Mouse (Mus musculus): Measurements from ENCODE around the gene Dusp3. TPM values are rescaled to one million over a fixed set of nuclear protein-coding genes. Genes with fewer than 3 reads are reported as not detected.

The Dusp3 gene
- polyA plus RNA-seq, 1 experiment from 2014 or later = 11.2 TPM

DNA sequence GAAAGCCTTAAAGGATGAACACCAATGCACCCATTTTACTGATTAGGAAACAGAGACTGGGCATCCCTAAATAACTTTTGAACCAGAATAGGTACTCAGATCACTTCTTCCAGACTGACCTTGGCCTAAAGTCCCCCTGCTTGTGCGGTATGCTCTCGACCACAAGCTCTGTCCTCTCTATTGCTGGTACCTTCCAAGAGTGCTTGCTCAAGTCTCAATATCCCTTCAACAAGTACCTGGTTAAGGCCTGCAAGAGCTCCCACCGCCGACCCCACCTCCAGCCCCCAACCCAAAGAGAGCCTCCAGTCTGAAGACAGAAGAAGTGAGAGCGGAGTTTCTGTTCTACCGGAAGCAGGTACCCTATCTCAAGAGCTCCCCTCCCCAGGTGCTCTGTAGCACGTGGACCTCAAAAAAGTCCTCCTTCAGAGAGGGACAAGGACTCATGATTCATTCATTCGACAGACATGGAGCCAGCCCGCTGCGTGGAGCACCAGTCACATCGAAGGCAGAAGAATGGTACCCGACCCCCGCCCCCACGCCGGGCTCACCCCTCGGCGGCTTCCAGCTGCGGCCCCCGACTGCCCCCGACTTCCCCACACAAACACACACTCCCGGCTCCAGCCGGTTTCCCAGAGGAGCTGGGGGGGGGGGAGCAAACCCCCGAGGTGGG lies 39.3 kb upstream of the Dusp3 start:
- H3K4me1 ChIP-seq (replicated peaks) = peaks cover 21% of the 10 kb centered on the region
- H3K4me3 ChIP-seq (replicated peaks) = peak overlapping the region; percentile 60
- peak overlapping the region; percentile 66 for H3K27ac ChIP-seq
- peak overlapping the region; percentile 74 for H3K9ac ChIP-seq (replicated peaks)
- no peak for ATAC-seq (ENCODE audit: insufficient number of reproducible peaks, insufficient read depth, low FRiP score, low TSS enrichment, low read depth)
- H3K27me3 ChIP-seq = no peaks in the 10 kb centered on the region
- no peaks in the 10 kb centered on the region for H3K9me3 ChIP-seq
- H3K4me2 ChIP-seq = peak overlapping the region; percentile 90
- 2% methylated on average over 23 of the region's 23 CpGs for WGBS
- H3K36me3 ChIP-seq = peaks cover 21% of the 10 kb centered on the region

DNA sequence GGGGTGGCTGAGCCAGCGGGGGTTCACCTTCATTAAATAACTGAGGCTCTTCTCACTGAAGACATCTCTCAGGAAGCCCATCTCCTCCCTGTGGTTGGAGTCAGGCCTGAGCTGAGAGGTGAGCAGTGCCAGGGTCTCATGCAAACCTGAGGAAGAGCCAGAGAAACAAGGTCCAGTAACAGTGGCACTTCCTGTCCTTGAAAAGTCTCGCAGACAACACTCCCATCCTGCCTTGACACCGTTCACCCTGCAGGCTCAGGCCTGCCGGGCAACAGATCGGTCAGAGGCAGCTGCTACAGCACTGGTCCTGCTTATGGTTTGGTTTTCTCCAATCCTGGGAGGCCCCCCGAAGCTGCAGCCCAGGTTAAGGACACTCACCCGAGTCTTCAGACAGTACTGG lies 38.5 kb upstream of the Dusp3 start:
- no peaks in the 10 kb centered on the region for H3K27me3 ChIP-seq
- H3K4me2 ChIP-seq = peak overlapping the region; percentile 90
- H3K4me1 ChIP-seq (replicated peaks) = peaks cover 21% of the 10 kb centered on the region
- ATAC-seq (ENCODE audit: insufficient number of reproducible peaks, insufficient read depth, low FRiP score, low TSS enrichment, low read depth) = no peak
- H3K27ac ChIP-seq = no peak overlapping the region
- no peaks in the 10 kb centered on the region for H3K9me3 ChIP-seq
- 34% methylated on average over 7 of the region's 7 CpGs for WGBS
- H3K4me3 ChIP-seq (replicated peaks) = peak overlapping the region; percentile 60
- H3K36me3 ChIP-seq = peaks cover 21% of the 10 kb centered on the region
- H3K9ac ChIP-seq (replicated peaks) = no peak overlapping the region; the same call in 1 of the 2 replicates

DNA sequence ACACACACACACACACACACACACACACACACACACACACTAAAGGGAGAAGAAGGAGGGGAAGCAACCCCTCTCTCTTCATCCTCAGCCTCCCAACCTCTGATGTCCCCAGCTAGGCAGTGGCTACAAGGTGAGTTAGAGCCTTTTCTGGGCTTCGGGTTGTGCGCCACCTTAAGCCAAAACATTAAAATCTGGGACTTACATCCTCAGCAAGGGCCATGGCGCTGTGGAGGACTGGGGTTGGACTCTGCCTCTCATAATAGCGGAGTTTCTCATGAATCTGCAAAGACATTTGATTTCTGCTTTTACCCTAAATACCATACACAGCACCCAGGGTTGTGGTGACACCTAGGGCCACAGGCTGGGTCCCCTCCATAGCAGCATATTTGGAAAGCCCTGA lies 38.1 kb upstream of the Dusp3 start:
- peaks cover 25% of the 10 kb centered on the region for H3K36me3 ChIP-seq
- no peak overlapping the region for H3K27ac ChIP-seq
- no peak overlapping the region for H3K9ac ChIP-seq (replicated peaks)
- no peak for ATAC-seq (ENCODE audit: insufficient number of reproducible peaks, insufficient read depth, low FRiP score, low TSS enrichment, low read depth)
- H3K27me3 ChIP-seq = no peaks in the 10 kb centered on the region
- H3K4me2 ChIP-seq = peak overlapping the region; percentile 90; the same call in 1 of the 2 replicates
- peaks cover 21% of the 10 kb centered on the region for H3K4me1 ChIP-seq (replicated peaks)
- H3K4me3 ChIP-seq (replicated peaks) = no peak overlapping the region
- no peaks in the 10 kb centered on the region for H3K9me3 ChIP-seq
- 83% methylated on average over 4 of the region's 4 CpGs for WGBS

DNA sequence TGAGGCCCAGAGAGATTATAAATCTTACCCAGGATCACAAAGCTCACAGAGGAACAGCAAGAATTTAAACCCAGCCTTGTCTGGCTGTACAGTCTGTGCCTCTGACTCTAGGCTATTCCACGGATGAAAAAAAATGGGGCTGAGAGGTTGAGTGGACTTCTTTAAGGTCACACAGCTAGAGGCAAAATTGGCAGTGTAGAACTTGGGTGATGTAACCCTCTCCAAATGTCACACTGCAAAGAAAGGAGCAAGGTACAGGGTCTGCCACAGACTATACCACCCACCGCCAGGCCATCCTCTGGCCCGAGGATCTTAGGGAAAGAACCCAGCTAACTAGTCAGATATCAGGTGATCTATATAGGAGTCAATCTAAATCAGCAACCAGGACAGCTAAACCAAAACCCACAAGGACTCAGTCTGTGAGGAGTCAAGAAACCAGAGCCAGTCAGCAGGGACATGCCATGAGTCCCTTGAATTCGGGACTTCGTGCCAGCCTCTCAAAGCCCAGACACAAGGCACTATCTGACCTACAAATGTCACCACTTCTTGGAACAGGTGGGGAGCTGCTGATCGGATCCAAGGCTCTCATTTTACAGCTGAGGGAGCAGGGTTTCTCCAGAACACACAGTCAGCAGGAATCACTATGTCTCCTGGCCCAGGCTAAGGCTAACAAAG lies 37.4 kb upstream of the Dusp3 start:
- H3K27ac ChIP-seq = no peak overlapping the region
- no peaks in the 10 kb centered on the region for H3K9me3 ChIP-seq
- H3K4me1 ChIP-seq (replicated peaks) = peaks cover 21% of the 10 kb centered on the region
- no peak overlapping the region for H3K4me2 ChIP-seq
- H3K4me3 ChIP-seq (replicated peaks) = no peak overlapping the region
- WGBS = 84% methylated on average over 6 of the region's 6 CpGs
- no peak overlapping the region for H3K9ac ChIP-seq (replicated peaks)
- H3K27me3 ChIP-seq = no peaks in the 10 kb centered on the region
- H3K36me3 ChIP-seq = peaks cover 29% of the 10 kb centered on the region
- no peak for ATAC-seq (ENCODE audit: insufficient number of reproducible peaks, insufficient read depth, low FRiP score, low TSS enrichment, low read depth)

DNA sequence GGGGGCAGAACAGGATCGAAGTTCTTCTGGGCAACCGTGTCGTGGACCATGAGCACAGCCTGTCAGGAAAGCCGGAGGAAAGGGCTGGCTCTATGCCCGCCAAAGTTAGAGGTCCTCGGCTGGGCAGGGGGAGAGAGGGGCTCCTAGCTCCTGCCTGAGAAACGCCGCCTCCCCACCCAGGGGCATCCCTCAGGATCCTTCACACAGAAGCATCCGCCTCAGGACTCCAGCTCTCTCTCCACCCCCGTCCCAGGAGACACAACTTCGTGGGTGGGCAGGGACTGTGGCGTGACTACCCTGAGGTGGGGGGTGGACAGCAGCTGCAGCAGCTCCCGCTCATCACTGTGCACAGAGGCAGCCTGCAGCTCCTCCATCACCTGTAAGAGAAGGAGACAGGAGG lies 36.6 kb upstream of the Dusp3 start:
- WGBS = 86% methylated on average over 13 of the region's 13 CpGs
- Histone ChIP-seq H3K4me2 (no peak overlapping the region), H3K4me1 (replicated peaks) (peaks cover 21% of the 10 kb centered on the region), H3K36me3 (peaks cover 36% of the 10 kb centered on the region), H3K9me3 (no peaks in the 10 kb centered on the region), H3K27me3 (no peaks in the 10 kb centered on the region), H3K4me3 (replicated peaks) (no peak overlapping the region), H3K9ac (replicated peaks) (no peak overlapping the region), H3K27ac (no peak overlapping the region)
- ATAC-seq (ENCODE audit: insufficient number of reproducible peaks, insufficient read depth, low FRiP score, low TSS enrichment, low read depth) = no peak

DNA sequence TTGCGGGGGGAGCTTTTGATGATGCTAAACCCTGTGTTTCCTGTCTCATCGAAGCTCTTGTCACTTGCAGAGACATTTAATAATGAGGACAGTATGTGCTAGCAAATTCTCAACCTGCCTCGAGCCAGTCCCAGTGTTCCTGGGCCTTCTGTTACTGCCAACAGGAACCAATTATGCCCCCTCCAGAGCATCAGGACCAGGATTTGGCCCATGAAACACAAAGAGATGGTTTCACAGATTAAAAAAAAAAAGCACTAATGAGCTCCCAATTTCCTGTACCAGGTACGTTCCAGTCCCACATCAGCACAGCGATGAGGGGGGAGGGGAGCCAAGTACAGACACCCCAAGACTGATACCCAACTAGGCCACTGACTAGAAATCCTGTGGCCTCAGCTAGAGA lies 34.4 kb upstream of the Dusp3 start:
- Histone ChIP-seq H3K4me3 (replicated peaks) (no peak overlapping the region), H3K36me3 (peaks cover 50% of the 10 kb centered on the region)

DNA sequence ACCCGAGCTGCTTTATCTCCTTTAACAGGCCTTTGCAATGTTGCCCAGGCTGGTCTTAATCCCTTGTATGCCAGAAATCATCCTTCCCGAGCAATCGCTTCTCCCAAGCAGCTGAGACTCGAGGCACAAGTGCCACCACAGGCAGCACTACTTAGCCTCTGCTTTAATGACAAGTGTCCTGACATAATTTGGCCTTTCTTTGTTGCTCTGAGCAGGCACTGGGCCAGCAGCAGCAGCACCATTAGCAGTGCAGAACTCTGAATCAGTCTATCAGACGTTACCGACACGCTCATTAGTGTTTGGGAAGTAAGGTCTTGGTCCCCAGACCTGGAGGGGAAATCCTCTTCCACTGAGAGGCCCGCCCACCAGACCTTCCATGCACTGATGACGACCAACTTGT lies 32.9 kb upstream of the Dusp3 start:
- Histone ChIP-seq H3K27me3 (no peaks in the 10 kb centered on the region), H3K9ac (replicated peaks) (no peak overlapping the region), H3K36me3 (peaks cover 62% of the 10 kb centered on the region), H3K4me3 (replicated peaks) (no peak overlapping the region), H3K27ac (no peak overlapping the region), H3K4me2 (no peak overlapping the region), H3K9me3 (no peaks in the 10 kb centered on the region), H3K4me1 (replicated peaks) (peaks cover 6% of the 10 kb centered on the region)
- ATAC-seq (ENCODE audit: insufficient number of reproducible peaks, insufficient read depth, low FRiP score, low TSS enrichment, low read depth) = no peak
- WGBS = 79% methylated on average over 9 of the region's 9 CpGs

More for the DNA sequence above, 34.4 kb upstream of the Dusp3 start:
- peaks cover 12% of the 10 kb centered on the region for H3K4me1 ChIP-seq (replicated peaks)
- no peaks in the 10 kb centered on the region for H3K9me3 ChIP-seq
- H3K27me3 ChIP-seq = no peaks in the 10 kb centered on the region
- no peak for ATAC-seq (ENCODE audit: insufficient number of reproducible peaks, insufficient read depth, low FRiP score, low TSS enrichment, low read depth)
- WGBS = 53% methylated on average over 5 of the region's 5 CpGs
- no peak overlapping the region for H3K27ac ChIP-seq
- H3K9ac ChIP-seq (replicated peaks) = no peak overlapping the region
- H3K4me2 ChIP-seq = no peak overlapping the region

DNA sequence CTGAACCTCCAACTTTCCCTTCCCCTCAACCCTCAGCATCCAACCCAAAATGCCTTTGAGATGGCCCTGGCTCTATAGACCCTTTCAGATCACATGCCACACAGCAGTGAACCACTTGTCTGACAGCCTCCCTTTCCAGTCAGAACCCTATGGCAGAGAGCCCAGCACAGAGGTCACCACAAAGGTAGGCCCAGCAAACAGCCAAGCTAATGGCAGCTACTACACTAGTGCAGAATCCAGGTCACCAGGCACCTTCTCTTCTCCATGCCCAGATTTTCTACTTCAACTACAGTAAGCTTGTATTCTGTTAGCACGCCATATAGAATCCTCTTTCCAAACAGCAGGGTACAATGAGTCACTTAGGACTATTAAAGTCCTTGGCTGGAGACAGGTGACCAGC lies 29.3 kb upstream of the Dusp3 start:
- 88% methylated on average over 1 of the region's 1 CpGs for WGBS

DNA sequence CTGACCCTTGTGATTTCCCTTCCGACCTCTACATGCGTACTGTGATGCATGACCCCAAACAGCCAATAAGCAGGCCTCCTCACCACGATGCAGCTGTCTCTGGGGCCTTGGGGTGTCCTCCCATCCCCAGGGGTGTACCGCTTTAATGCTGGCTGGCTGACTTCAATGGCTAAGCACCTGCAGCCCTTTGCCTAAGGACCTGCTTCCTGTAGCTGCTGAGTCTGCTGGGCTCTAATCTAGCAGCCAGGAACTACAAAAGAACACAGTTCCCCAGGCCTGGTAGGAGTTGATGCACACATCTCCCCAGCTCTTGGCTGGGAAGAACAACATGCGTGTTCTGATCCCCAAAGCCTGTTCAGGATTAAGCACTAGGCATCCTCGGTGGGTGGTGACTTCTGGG lies 28.7 kb upstream of the Dusp3 start:
- WGBS = 63% methylated on average over 6 of the region's 6 CpGs
- Histone ChIP-seq H3K4me3 (replicated peaks) (no peak overlapping the region), H3K36me3 (peaks cover 75% of the 10 kb centered on the region), H3K9me3 (no peaks in the 10 kb centered on the region), H3K27me3 (no peaks in the 10 kb centered on the region), H3K4me2 (no peak overlapping the region), H3K27ac (no peak overlapping the region), H3K9ac (replicated peaks) (0 out of 2 replicates have a peak overlapping the region, but pooled peaks have one; percentile 31), H3K4me1 (replicated peaks) (peaks cover 9% of the 10 kb centered on the region)
- ATAC-seq (ENCODE audit: insufficient number of reproducible peaks, insufficient read depth, low FRiP score, low TSS enrichment, low read depth) = no peak

More for the DNA sequence above, 29.3 kb upstream of the Dusp3 start:
- ATAC-seq (ENCODE audit: insufficient number of reproducible peaks, insufficient read depth, low FRiP score, low TSS enrichment, low read depth) = no peak
- Histone ChIP-seq H3K4me3 (replicated peaks) (no peak overlapping the region), H3K9ac (replicated peaks) (no peak overlapping the region), H3K36me3 (peaks cover 73% of the 10 kb centered on the region), H3K9me3 (no peaks in the 10 kb centered on the region), H3K4me1 (replicated peaks) (peaks cover 6% of the 10 kb centered on the region), H3K4me2 (no peak overlapping the region), H3K27ac (no peak overlapping the region), H3K27me3 (no peaks in the 10 kb centered on the region)

DNA sequence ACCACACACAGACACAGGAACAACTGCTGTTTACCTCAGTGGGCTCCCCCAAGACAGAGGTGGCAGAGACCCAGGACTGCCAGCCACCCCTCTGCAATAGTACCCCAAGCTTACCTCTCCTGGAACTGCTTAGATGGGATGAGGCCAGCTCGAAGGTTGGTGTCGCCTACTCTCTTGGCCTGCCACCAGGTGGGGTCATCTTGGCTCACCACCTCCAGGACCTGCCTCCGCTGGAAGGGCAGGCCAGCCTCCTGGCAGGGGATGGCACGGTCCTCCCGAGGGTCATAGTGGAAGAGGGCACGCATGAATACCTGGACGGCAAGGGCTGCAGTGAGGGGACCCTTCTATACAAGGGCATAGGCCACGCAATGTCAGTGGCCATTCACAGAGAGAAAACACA lies 26.4 kb upstream of the Dusp3 start:
- H3K36me3 ChIP-seq = peaks cover 81% of the 10 kb centered on the region
- H3K27ac ChIP-seq = no peak overlapping the region
- H3K4me1 ChIP-seq (replicated peaks) = peaks cover 22% of the 10 kb centered on the region
- H3K9ac ChIP-seq (replicated peaks) = no peak overlapping the region
- no peaks in the 10 kb centered on the region for H3K27me3 ChIP-seq
- no peak overlapping the region for H3K4me3 ChIP-seq (replicated peaks)
- no peak overlapping the region for H3K4me2 ChIP-seq
- no peaks in the 10 kb centered on the region for H3K9me3 ChIP-seq
- no peak for ATAC-seq (ENCODE audit: insufficient number of reproducible peaks, insufficient read depth, low FRiP score, low TSS enrichment, low read depth)
- 92% methylated on average over 8 of the region's 8 CpGs for WGBS

DNA sequence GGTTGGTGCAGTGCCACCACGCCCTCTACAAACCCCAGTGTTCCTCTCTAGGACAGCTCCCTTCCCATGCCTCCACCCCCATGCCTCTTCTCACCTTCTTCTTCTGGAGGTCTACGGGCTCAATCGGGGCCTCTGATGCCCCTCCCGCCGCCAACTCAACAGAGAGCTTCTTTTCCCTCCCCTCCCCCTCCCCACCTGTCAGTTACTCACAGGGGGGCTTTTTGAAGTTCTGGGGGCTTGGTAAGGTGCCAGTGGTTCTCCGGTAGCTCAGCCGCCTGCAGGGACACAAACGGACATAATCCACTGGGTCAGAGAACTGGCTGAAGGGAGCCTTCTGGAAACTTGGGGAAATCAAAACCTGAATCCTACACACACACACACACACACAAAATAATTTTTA lies 24.7 kb upstream of the Dusp3 start:
- no peak overlapping the region for H3K9ac ChIP-seq (replicated peaks)
- no peaks in the 10 kb centered on the region for H3K27me3 ChIP-seq
- no peaks in the 10 kb centered on the region for H3K9me3 ChIP-seq
- WGBS = 84% methylated on average over 8 of the region's 8 CpGs
- H3K4me2 ChIP-seq = no peak overlapping the region
- H3K4me3 ChIP-seq (replicated peaks) = no peak overlapping the region
- H3K27ac ChIP-seq = no peak overlapping the region
- no peak for ATAC-seq (ENCODE audit: insufficient number of reproducible peaks, insufficient read depth, low FRiP score, low TSS enrichment, low read depth)
- peaks cover 22% of the 10 kb centered on the region for H3K4me1 ChIP-seq (replicated peaks)
- peaks cover 89% of the 10 kb centered on the region for H3K36me3 ChIP-seq

All from limb, embryonic 12.5 days (tissue).